Mouse (Mus musculus) liver, embryonic 14.5 days (tissue): ENCODE results near the gene Map7.

Experiments
- CTCF ChIP-seq: IDR thresholded peaks from 2 replicates; pipeline ENCODE4 v1.5.1; 2016; ENCODE audit warnings: antibody characterized with exemption, low read depth, control low read depth
- EP300 ChIP-seq: IDR thresholded peaks from 2 replicates; pipeline ENCODE4 v1.6.1; 2016; ENCODE audit warnings: antibody characterized with exemption, low read depth

- TF ChIP-seq CTCF = no peak
- no peak for TF ChIP-seq EP300
These were observed 23.7 kb upstream of the Map7 start for GRCm38 (mm10) chr10:20124576-20124975.
